Mouse (Mus musculus): ENCODE results near the gene Lrch1.

DNA sequence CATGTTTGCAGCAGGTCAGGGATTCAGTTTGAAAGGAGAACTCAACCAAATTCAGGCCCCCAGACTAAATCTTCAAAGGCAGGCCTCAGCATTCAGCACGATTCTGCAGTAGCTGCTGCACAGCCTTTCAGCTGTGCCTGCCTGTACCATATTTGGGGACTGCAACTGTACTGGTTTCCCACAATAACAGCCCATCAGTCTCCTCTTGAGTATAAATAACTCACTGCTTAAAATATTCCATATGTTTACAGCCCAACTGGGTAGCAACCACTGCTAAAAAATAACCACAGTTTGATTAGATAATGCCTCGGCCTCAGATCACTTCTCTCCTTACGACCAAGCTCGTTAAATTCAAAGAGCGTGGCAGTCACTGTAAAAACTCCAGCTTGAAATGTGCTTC lies 101.0 kb downstream of the Lrch1 start:
- no peak for TF ChIP-seq CHD2 (IDR thresholded peaks at IDR 0.05; ENCODE audit: low read depth, low read length)
- no peak for TF ChIP-seq ZNF384 (IDR thresholded peaks at IDR 0.05; ENCODE audit: low read depth, low read length)

Measured in ES-E14 (cell line).